Comparison of ENCODE assay signal across 7 mouse cellular contexts in the genomic region with DNA sequence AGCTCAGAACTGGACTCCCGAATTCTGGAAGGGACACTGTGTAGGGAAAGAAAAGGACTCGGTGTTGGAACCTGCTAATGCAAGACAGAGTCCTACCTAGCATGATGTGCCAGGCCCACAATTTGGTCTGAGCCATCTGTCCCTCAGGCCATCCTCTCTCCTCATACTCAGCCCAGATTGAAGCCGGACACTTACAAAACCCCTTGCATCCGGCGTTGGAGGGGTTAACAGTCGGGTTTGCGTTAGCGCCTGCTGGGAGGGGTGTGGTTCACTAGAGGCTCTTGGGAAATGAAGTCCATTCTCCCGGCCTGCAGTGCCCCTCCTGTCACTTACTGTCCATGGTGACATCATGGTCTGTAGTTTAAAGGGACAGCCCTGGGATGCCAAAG. TPM values are rescaled to one million over a fixed set of nuclear protein-coding genes. Genes with fewer than 3 reads are reported as not detected.
DNase-seq lines count a peak whose midpoint lies in the region; ATAC-seq and TF ChIP-seq lines count a peak whose summit lies in the region.

No protein-coding gene starts in this region.

- H3K4me3 ChIP-seq in embryonic facial prominence, embryonic 13.5 days = peak overlapping the region; percentile 85
- peak overlapping the region; percentile 74 for H3K4me3 ChIP-seq in kidney, adult 2 months (ENCODE audit: insufficient read depth, low read depth, low read length)
- H3K4me3 ChIP-seq in limb, embryonic 12.5 days (replicated peaks) = peak overlapping the region; percentile 82
- peak overlapping the region; percentile 89 for H3K4me3 ChIP-seq in midbrain, embryonic 15.5 days
- peak overlapping the region; percentile 72 for H3K4me3 ChIP-seq in spleen, adult 2 months (ENCODE audit: extremely low read depth, insufficient read depth, insufficient read length)

- WGBS in embryonic facial prominence, embryonic 13.5 days = 0% methylated on average over 9 of the region's 9 CpGs
- 0% methylated on average over 9 of the region's 9 CpGs for WGBS in kidney, adult 2 months
- WGBS in limb, embryonic 12.5 days = 1% methylated on average over 9 of the region's 9 CpGs
- under 1% methylated on average over 9 of the region's 9 CpGs for WGBS in midbrain, embryonic 15.5 days
- WGBS in spleen, adult 2 months = 0% methylated on average over 9 of the region's 9 CpGs

- peak; percentile 82 for ATAC-seq in embryonic facial prominence, embryonic 13.5 days (ENCODE audit: insufficient number of reproducible peaks, insufficient read depth, low FRiP score, low TSS enrichment, low read depth)
- ATAC-seq in limb, embryonic 12.5 days (ENCODE audit: insufficient number of reproducible peaks, insufficient read depth, low FRiP score, low TSS enrichment, low read depth) = peak; percentile 73
- peak; percentile 91 for ATAC-seq in midbrain, embryonic 15.5 days (replicated peaks)

- peaks cover 19% of the 10 kb centered on the region for H3K4me1 ChIP-seq in embryonic facial prominence, embryonic 13.5 days
- no peaks in the 10 kb centered on the region for H3K4me1 ChIP-seq in kidney, adult 2 months (ENCODE audit: control insufficient read depth, insufficient read depth, low read length)
- H3K4me1 ChIP-seq in limb, embryonic 12.5 days (replicated peaks) = peaks cover 17% of the 10 kb centered on the region
- peaks cover 23% of the 10 kb centered on the region for H3K4me1 ChIP-seq in midbrain, embryonic 15.5 days
- H3K4me1 ChIP-seq in spleen, adult 2 months (ENCODE audit: control insufficient read depth, insufficient read depth, insufficient read length) = peaks cover 6% of the 10 kb centered on the region; the same call in 1 of the 2 replicates

- DNase-seq in adrenal gland, postnatal 36 days = peak; percentile 92
- DNase-seq in heart, adult 18-20 months = peak; percentile 95 to 96
- peak; percentile 96 for DNase-seq in kidney, adult 2 months
- DNase-seq in spleen, adult 2 months (ENCODE audit: low read depth in 1 of 2, low spot score in 2 of 2) = peak; percentile 73 to 88

- no peaks in the 10 kb centered on the region for H3K9me3 ChIP-seq in embryonic facial prominence, embryonic 13.5 days
- no peaks in the 10 kb centered on the region for H3K9me3 ChIP-seq in limb, embryonic 12.5 days
- H3K9me3 ChIP-seq in midbrain, embryonic 15.5 days = no peaks in the 10 kb centered on the region

- TF ChIP-seq POLR2A in kidney, adult 2 months (IDR thresholded peaks at IDR 0.05; ENCODE audit: low read depth, low read length) = no peak
- no peak; the same call in 1 of the 2 replicates for TF ChIP-seq POLR2A in spleen, adult 2 months (IDR thresholded peaks at IDR 0.05; ENCODE audit: low read depth, low read length)

- peak overlapping the region; percentile 96 for H3K27ac ChIP-seq in embryonic facial prominence, embryonic 13.5 days
- H3K27ac ChIP-seq in kidney, adult 2 months (ENCODE audit: insufficient read depth, low read depth, low read length) = peak overlapping the region; percentile 99
- peak overlapping the region; percentile 94 for H3K27ac ChIP-seq in limb, embryonic 12.5 days
- peak overlapping the region; percentile 92 for H3K27ac ChIP-seq in midbrain, embryonic 15.5 days
- peak overlapping the region; percentile 98 for H3K27ac ChIP-seq in spleen, adult 2 months (ENCODE audit: insufficient read depth, low read length)

- H3K36me3 ChIP-seq in embryonic facial prominence, embryonic 13.5 days = peaks cover 26% of the 10 kb centered on the region
- no peaks in the 10 kb centered on the region for H3K36me3 ChIP-seq in kidney, adult 2 months (ENCODE audit: control insufficient read depth, insufficient read depth, low read length)
- peaks cover 25% of the 10 kb centered on the region for H3K36me3 ChIP-seq in limb, embryonic 12.5 days
- H3K36me3 ChIP-seq in midbrain, embryonic 15.5 days (replicated peaks) = peaks cover 13% of the 10 kb centered on the region; the same call in 1 of the 2 replicates
- peaks cover 3% of the 10 kb centered on the region; the same call in 1 of the 2 replicates for H3K36me3 ChIP-seq in spleen, adult 2 months (ENCODE audit: control insufficient read depth, insufficient read depth, low read length)

- peak overlapping the region; percentile 78 for H3K4me2 ChIP-seq in embryonic facial prominence, embryonic 13.5 days
- H3K4me2 ChIP-seq in limb, embryonic 12.5 days = peak overlapping the region; percentile 87
- peak overlapping the region; percentile 85 for H3K4me2 ChIP-seq in midbrain, embryonic 15.5 days

- no peaks in the 10 kb centered on the region for H3K27me3 ChIP-seq in embryonic facial prominence, embryonic 13.5 days
- H3K27me3 ChIP-seq in kidney, adult 2 months (replicated peaks; ENCODE audit: control insufficient read depth, insufficient read depth, low read length) = no peaks in the 10 kb centered on the region
- no peaks in the 10 kb centered on the region for H3K27me3 ChIP-seq in limb, embryonic 12.5 days
- no peaks in the 10 kb centered on the region for H3K27me3 ChIP-seq in midbrain, embryonic 15.5 days (replicated peaks)
- no peaks in the 10 kb centered on the region for H3K27me3 ChIP-seq in spleen, adult 2 months (ENCODE audit: control insufficient read depth, insufficient read depth, low read length)

- no peak for TF ChIP-seq CTCF in kidney, adult 2 months (conservative IDR thresholded peaks at IDR 0.05; ENCODE audit: insufficient read depth, insufficient read length, low read depth, low read length)
- TF ChIP-seq CTCF in spleen, adult 2 months (IDR thresholded peaks at IDR 0.05; ENCODE audit: extremely low read depth, insufficient read depth, insufficient read length, insufficient replicate concordance) = no peak

- peak overlapping the region; percentile 79 for H3K9ac ChIP-seq in embryonic facial prominence, embryonic 13.5 days
- peak overlapping the region; percentile 73 for H3K9ac ChIP-seq in limb, embryonic 12.5 days (replicated peaks)
- H3K9ac ChIP-seq in midbrain, embryonic 15.5 days = peak overlapping the region; percentile 94

RNA-seq across cellular contexts. Expression of a gene that starts 0.4 kb away (rescaled TPM):
- 100 to 1,000 TPM in 1 of 2 experiments, 10 to 100 TPM in 1; 83.5 to 129 TPM for total RNA-seq in adrenal gland, postnatal 36 days (2021)
- polyA plus RNA-seq in embryonic facial prominence, embryonic 13.5 days (2015; fragmentation: Nextera tagmentation; extraction: Ambion mirVana) = 26.6 and 27.9 TPM in 2 replicates
- 10 to 100 TPM; 32.2 to 32.5 TPM for total RNA-seq in heart, adult 18-20 months (2021)
- polyA plus RNA-seq in kidney, adult 2 months (2012; rRNA removed) = 32.1 and 36.5 TPM in 2 replicates
- polyA plus RNA-seq in limb, embryonic 12.5 days (2016; fragmentation: Nextera tagmentation; extraction: Ambion mirVana) = 22.7 and 23.7 TPM in 2 replicates
- 141 and 149 TPM in 2 replicates for polyA plus RNA-seq in midbrain, embryonic 15.5 days (2015; fragmentation: Nextera tagmentation; extraction: Ambion mirVana)
- polyA plus RNA-seq in spleen, adult 2 months (2012; rRNA removed) = 36.9 and 56.1 TPM in 2 replicates

RNA-seq across cellular contexts. Expression of a gene that starts 5.4 kb away (rescaled TPM):
- total RNA-seq in adrenal gland, postnatal 36 days (2021) = 10 to 100 TPM; 30.7 to 33.3 TPM
- polyA plus RNA-seq in embryonic facial prominence, embryonic 13.5 days (2015; fragmentation: Nextera tagmentation; extraction: Ambion mirVana) = 10.3 and 10.5 TPM in 2 replicates
- total RNA-seq in heart, adult 18-20 months (2021) = 10 to 100 TPM; 21.5 to 22.1 TPM
- polyA plus RNA-seq in kidney, adult 2 months (2012; rRNA removed) = 27.4 and 33.2 TPM in 2 replicates
- polyA plus RNA-seq in limb, embryonic 12.5 days (2016; fragmentation: Nextera tagmentation; extraction: Ambion mirVana) = 11.1 and 11.2 TPM in 2 replicates
- polyA plus RNA-seq in midbrain, embryonic 15.5 days (2015; fragmentation: Nextera tagmentation; extraction: Ambion mirVana) = 16.1 and 16.4 TPM in 2 replicates
- polyA plus RNA-seq in spleen, adult 2 months (2012; rRNA removed) = 47.4 and 57.5 TPM in 2 replicates

RNA-seq across cellular contexts. Expression of a gene that starts 9.9 kb away (rescaled TPM):
- 10 to 100 TPM; 25.5 to 27.9 TPM for total RNA-seq in adrenal gland, postnatal 36 days (2021)
- polyA plus RNA-seq in embryonic facial prominence, embryonic 13.5 days (2015; fragmentation: Nextera tagmentation; extraction: Ambion mirVana) = 3.3 and 3.8 TPM in 2 replicates
- total RNA-seq in heart, adult 18-20 months (2021) = not detected
- 0.16 and 0.65 TPM in 2 replicates for polyA plus RNA-seq in kidney, adult 2 months (2012; rRNA removed)
- 2.0 and 2.4 TPM in 2 replicates for polyA plus RNA-seq in limb, embryonic 12.5 days (2016; fragmentation: Nextera tagmentation; extraction: Ambion mirVana)
- polyA plus RNA-seq in midbrain, embryonic 15.5 days (2015; fragmentation: Nextera tagmentation; extraction: Ambion mirVana) = not detected in 2 replicates
- polyA plus RNA-seq in spleen, adult 2 months (2012; rRNA removed) = 0.42 and 0.57 TPM in 2 replicates

RNA-seq across cellular contexts. Expression of a gene that starts 40.5 kb away (rescaled TPM):
- 100 to 1,000 TPM; 119 to 188 TPM for total RNA-seq in adrenal gland, postnatal 36 days (2021)
- polyA plus RNA-seq in embryonic facial prominence, embryonic 13.5 days (2015; fragmentation: Nextera tagmentation; extraction: Ambion mirVana) = 64.7 and 68.9 TPM in 2 replicates
- 100 to 1,000 TPM; 101 to 107 TPM for total RNA-seq in heart, adult 18-20 months (2021)
- 224 and 317 TPM in 2 replicates for polyA plus RNA-seq in kidney, adult 2 months (2012; rRNA removed)
- polyA plus RNA-seq in limb, embryonic 12.5 days (2016; fragmentation: Nextera tagmentation; extraction: Ambion mirVana) = 71.5 and 71.6 TPM in 2 replicates
- 107 and 111 TPM in 2 replicates for polyA plus RNA-seq in midbrain, embryonic 15.5 days (2015; fragmentation: Nextera tagmentation; extraction: Ambion mirVana)
- 285 and 377 TPM in 2 replicates for polyA plus RNA-seq in spleen, adult 2 months (2012; rRNA removed)

RNA-seq across cellular contexts. Expression of a gene that starts 51.9 kb away (rescaled TPM):
- total RNA-seq in adrenal gland, postnatal 36 days (2021) = 1 to 10 TPM; 1.7 TPM
- not detected in 2 replicates for polyA plus RNA-seq in embryonic facial prominence, embryonic 13.5 days (2015; fragmentation: Nextera tagmentation; extraction: Ambion mirVana)
- total RNA-seq in heart, adult 18-20 months (2021) = not detected
- 0.16 and 0.28 TPM in 2 replicates for polyA plus RNA-seq in kidney, adult 2 months (2012; rRNA removed)
- polyA plus RNA-seq in limb, embryonic 12.5 days (2016; fragmentation: Nextera tagmentation; extraction: Ambion mirVana) = not detected in 2 replicates
- polyA plus RNA-seq in midbrain, embryonic 15.5 days (2015; fragmentation: Nextera tagmentation; extraction: Ambion mirVana) = not detected in 2 replicates
- 0.15 and 0.30 TPM in 2 replicates for polyA plus RNA-seq in spleen, adult 2 months (2012; rRNA removed)

Comparison
In these comparisons a context has a peak if more than half of its experiments do, and no peak if none do; other contexts are left out.
1. Peak in every context shown above with its lines: DNase-seq, ATAC-seq, H3K4me3 ChIP-seq and H3K27ac ChIP-seq.